Mouse (Mus musculus) frontal cortex, postnatal 10 days (tissue): ENCODE measurements around the gene Rps6ka4.

Experiments
- DNase-seq, 2 experiments: peaks; one replicate each; pipeline ENCODE4 v3.0.0; 2022; ENCODE audit warnings: low spot score in 2 of 2, mixed read lengths in 1 of 2

Rps6ka4 gene

DNA sequence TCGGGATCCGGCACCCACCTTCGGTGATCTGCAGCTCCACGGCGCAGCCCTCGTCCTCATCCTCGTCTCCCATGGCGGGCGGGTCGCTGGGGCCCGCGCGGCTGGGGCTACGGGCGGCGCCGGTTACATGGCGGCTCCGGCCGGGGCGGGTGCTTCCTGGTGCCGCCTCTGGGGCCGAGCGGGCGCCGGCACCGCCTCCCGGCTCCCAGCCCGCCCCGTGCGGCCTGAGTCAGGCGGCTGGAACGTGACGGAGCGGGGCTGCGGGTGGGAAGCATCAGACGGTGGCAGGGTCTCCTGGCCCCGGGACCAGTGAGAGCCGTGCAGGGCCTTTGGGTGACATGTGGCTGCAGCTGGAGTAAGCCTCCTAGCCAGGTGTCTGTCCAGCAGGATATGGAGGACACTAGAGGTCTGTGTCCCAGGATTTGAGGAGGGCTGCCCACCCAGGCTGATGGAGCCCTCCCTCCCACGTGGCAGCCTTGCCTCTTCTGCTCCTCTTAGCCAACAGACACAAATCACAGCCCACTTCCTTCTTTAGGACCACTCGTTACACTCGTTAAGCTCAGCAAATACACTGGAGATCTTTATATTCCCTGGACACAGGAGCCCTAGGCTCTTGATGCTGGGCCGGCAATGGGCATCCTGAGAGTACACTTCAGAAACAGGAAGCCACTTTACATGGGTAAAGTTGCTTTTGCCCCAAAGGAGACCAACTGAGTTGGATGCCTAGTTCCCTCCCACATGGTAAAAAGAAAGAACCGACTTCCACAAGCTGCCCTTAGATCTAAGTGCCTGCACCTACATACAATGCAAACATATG lies at the start of gene Rps6ka4:
Gene Rps6ka4 (minus strand): TSS at position 162 of the 817 bp plus-strand sequence.
- peak in 1 of 2 experiments; percentile 68 for DNase-seq

- no peak for DNase-seq
Measured at GRCm38 (mm10) chr19:6877965-6878364, 37.5 kb upstream of the Rps6ka4 start.

- DNase-seq: no peak
Measured at GRCm38 (mm10) chr19:6876799-6877198, 36.4 kb upstream of the Rps6ka4 start.

- DNase-seq: no peak
Measured at GRCm38 (mm10) chr19:6875834-6876233, 35.4 kb upstream of the Rps6ka4 start.

GRCm38 (mm10) chr19:6874257-6874656 lies 33.8 kb upstream of the Rps6ka4 start:
- no peak for DNase-seq

DNA sequence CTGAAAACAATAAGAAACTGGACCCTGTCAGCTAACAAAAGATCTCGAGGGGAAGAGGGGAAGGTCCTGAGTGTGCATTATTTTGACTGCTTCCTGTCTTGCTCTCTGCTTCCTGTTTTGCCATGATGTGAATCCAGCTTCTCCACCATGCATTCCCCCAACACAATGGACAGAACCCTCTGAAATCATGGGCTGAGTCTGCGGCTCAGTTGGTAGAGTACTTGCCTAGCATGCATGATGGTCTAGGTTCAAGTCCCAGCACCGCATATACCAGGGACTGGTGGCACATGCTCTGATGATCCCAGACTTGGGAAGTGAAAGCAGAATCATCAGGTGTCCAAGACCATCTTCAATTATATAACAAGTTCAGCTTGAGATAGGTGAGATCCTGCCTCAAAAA lies 32.3 kb upstream of the Rps6ka4 start:
- no peak for DNase-seq

DNA sequence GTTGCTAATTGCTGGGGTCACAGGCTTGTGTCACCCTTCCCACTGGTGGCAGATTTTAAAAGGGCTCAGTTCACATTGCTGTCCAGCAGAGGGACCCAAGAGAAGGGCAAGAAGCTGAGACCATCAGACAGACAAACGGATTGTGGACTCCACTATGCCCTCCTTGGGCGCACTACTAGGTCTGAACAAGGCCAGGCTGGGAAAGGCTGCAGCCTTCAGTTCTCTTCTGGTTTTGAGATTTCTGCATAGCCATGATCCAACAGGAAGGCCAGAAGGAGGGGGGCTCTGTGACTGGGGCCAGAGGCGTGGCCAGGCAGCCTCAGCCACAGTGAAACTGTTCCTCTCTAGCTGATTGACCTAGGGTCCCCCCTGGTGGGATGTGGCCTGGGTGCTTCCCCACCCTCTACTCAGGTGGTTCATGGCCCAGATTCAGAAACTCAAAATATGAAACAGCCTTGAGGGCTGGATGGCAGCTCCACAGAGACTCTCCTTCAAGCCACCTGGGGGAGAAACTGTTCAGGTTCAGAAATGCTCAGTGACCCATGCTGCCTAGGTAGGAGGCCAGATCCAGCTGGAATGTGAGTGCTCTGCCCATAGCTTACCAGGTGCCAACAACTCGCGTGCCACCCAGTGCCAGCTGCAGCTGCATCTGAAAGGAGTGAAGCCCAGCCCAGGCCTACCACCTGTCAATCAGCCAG lies 31.3 kb upstream of the Rps6ka4 start:
- no peak for DNase-seq

DNA sequence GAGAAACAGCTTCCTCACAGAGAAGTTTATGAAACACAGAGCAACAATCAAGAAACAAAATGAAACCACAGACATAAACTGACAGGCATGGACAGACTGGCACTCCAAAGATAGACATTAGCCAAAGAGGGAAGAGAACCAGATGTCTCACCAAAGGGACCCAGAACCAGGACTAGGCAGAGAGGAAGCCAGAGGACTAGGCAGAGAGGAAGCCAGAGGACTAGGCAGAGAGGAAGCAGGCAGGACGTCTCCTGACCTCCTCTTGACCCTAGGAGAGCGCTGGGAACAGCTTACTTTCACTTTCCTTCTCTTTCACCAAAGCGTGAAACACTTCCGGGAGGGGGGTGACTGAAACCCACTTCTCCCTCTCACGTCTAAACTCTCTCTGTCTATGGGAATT lies 28.9 kb upstream of the Rps6ka4 start:
- DNase-seq: no peak

DNA sequence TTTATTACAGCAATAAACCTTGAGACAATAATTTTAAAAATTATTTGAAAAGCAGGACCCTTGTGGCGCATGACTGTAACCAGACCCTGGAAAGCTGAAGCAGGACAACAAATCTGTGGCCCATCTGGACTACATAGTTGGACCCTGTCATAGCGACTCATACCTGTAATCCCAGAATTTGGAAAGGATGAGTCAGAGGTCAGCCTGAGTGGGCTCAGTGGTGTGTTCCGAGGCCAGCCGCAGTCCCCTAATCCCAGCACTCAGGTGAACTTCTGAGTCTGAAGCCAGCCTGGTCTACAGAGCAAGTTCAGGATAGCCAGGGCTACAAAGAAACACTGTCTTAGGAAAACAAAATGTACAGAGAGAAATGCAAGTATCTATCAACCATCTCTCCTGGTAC lies 21.0 kb upstream of the Rps6ka4 start:
- DNase-seq: no peak

GRCm38 (mm10) chr19:6860706-6861105 lies 20.3 kb upstream of the Rps6ka4 start:
- DNase-seq: no peak

GRCm38 (mm10) chr19:6859971-6860370 lies 19.5 kb upstream of the Rps6ka4 start:
- no peak for DNase-seq

DNA sequence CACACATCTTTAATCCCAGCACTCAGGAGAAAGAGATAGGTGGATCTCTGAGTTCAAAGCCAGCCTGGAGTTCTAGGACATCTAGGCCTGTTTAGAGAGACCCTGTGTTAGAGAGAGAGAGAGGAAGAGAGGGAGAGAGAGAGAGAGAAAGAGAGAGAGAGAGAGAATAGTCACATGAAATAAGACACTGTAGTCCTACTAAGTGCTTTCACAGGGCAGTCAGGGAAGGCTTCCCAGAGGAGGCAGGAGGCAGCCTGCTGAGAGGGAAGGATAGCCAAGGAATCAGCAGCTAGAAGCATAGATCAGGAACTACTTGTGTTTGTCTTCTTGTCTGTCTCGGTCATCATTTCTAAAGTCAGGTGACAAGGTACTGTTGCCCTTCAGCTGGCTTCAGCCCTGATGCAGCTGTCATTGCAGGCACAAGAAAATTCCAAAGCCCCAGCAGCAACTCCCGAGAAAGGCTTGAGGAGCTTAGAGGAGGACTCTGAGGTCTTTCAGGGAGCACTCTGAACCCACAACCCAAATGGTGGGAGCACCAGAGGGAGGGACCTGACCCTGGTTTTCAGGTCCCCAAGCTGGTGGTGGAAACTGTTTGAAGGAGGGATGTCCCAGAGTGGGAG lies 18.7 kb upstream of the Rps6ka4 start:
- no peak for DNase-seq

DNA sequence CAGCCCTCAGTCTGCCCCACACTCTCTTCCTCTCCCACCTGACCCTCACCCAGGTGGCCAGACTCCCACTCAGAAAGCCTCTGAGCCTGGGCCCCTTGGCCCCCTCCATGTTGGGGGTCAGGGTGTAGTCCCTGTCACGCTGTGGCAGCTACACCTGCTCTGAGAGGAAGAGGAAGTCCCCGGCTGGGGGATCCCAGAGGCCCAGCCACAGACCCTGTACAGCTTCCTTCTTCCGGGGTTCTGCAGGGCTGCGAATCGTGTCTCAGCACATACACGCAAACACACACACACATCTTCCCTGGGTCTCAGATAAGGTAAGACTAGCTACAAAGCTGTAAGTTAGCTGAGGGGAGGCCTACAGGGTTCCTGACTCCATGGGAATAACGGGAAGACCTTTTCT lies 17.6 kb upstream of the Rps6ka4 start, which contains the start of gene Ccdc88b:
Gene Ccdc88b (minus strand): TSS at position 181 of the 400 bp plus-strand sequence.
- no peak for DNase-seq

DNA sequence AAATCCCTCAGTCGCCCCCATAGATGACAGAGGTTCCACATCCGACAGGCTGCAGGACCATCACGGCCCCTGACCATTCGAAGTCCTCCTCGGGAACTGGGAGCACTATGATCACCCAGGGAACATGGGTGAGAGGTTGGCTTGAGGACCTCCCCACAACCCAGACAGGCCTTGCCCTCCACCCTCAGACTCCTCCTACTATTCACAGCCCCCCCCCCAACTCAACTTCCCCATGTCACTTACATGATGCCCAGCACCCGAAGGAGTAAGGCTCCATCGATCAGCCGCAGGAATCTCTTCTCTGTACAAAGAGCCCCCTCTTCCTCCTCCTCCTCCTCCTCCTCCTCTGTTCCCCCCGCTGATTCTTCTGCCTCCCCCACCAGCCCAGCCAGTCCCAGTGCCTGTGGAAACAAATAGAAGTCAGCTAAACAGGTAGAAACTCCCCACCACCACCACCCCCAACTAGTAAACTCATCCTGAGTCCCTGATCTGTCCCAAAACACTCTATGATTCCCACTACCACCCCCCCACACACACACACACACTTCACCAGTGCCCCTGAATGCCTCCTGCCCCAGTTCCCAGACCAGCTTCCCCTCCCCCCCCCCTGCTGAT lies 17.1 kb upstream of the Rps6ka4 start:
- no peak for DNase-seq

GRCm38 (mm10) chr19:6857003-6857360 lies 16.5 kb upstream of the Rps6ka4 start:
- no peak for DNase-seq

DNA sequence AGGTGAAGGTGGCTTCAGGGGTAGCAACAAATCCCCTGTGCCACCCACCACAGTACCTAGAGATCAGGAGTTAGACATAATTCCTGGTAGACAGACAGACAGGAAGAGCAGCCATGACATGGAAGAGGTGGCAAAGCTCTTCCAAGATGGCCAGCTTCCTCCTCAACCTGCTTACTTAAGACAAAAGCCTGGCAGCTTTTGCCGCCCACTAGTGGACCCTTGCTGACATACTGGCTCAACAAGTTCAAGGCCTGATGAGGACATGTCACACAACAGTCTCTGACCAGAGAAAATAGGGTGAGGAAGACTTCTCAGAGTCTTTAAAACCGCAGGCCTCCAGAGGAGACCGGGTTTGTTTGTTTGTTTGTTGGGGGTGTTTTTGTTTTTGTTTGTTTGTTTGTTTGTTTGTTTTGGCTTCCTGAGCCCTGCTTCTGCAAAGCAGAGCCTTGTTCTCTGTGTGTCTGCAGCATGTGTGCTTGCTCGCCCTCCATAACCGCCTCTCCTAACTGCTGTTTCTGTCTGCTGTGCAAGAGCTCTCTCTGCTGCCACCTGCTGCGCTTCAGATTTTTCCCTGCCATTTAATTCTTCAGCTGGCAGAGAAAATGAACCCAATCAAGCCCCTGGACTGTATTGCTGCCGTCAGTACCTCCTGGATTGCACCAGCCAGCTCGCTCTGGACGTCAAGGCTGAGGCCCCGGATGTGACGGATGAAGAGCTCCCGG lies 16.0 kb upstream of the Rps6ka4 start:
- DNase-seq: peak in 1 of 2 experiments; percentile 57

DNA sequence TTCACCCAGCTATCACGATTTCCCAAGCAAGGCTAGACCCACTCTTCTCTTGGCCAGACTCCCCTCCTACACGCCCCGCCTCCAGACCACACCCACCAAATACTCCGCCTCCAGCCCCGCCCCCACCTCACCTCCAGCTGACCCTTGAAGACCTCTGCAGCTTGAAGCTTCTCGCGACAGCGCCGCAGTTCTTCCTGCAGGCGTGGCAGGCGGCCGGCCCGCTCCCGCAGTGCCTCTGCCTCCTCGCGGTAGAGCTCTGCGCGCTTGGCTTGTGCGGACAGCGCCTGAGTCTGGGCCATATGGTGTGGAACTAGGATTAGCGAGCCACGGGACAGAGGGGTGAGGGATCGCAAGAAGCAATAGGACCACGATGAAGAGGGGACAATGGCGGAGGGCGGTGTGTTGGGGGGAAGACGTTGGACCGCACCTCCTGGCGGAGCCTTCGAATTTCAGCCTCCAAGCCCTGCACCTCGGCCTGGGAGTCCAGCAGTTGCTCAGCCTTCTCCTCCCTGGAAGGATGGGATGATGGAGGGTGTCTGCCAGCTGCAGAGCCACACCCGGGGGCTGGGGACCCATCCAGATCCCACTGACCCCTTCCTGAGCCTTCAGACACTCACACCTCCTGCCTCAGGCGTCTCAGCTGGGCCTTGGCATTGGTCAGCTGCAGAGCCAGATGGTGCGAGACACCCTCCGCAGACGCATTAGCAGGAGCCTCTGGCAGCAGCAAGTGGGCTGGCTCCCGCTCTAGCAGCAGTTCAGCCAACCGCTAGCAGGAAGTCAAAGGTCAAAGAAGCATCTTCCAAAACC lies 15.0 kb upstream of the Rps6ka4 start:
- DNase-seq: no peak

DNA sequence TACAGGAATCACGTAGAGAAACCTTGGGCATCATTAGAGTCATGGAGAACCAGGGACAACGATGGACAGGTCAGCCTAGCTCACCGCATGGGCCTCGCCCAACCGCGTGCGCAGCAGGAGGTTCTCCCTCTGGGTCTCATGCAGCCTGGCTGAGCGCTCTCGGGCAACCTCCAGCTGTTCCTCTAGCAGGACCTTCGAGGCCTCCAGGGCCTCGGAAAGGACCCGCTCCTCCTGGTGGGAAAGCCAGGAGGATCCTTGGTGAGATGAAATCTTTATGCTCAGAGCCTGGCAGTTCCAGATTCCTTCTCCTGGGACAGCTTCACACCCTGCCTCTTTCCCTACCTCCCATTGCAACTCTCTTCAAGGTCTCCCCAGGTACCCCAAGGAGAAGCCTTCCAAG lies 14.2 kb upstream of the Rps6ka4 start:
- DNase-seq: no peak

DNA sequence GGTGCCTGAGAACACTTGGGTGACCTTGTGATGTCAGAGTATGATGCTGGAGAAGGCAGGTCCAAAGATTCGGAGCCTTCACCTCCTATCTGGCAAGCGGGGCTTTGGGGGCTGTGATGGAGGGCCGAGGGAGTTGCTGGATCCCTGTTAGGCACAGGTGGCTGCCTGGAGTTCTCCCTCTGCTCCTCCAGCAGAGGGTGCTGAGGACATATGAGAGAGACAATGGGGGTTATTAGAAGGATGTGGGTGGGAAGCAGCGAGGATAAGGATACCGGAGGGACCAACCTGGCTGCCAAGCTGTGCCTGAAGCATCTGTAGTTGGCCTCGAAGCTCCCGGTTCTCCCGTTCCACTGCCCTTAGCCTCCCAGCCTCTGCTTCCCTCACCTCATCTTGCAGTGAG lies 13.5 kb upstream of the Rps6ka4 start:
- DNase-seq: no peak

DNA sequence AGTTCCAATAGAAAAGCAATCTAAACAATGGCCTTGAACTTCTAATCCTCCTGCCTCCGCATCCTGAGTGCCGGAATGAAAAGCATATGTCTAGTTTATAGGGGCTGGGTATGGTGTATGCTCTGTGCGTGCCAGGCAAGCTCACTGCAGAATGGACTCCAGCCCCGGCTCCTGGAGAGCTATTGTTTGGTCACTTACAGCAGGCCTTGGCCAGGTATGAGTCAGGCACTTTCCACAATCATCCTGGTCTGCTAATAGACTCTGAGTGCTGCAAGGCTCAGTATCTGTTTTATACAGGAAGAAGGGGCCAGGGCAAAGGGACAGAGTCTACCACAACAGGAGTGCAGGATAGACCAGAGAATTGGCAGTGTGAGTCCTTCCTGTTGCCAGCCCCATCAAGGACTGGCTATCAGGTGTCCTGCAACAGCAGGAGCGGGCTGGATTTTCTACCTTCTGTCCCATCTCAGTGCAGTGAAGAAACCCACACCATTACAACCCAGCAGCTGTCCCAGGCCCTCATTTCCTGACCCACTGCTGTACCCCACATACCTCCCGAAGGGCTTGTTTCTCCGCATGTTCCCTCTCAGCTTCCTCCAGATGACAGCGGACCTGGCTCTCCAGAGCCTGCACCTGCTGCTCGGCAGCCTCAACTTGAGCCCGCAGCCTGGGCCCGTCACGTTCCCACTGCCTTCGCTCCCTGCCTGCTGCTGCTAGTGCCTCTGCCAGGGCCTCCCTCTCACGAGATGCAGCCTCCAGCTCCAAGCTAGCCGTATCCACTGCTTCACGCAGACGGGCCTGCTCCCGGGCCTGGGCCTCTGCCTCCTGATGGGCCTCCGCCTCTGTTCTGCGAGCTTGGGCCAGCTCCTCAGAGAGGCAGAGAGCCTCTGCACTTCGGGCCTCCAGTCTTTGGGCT lies 12.2 kb upstream of the Rps6ka4 start:
- DNase-seq: no peak
